Mouse (Mus musculus) olfactory bulb, adult 2 months (tissue): ENCODE measurements around the gene Gm10912.

ENCODE experiments used
- CTCF ChIP-seq: fragments of 200-500 bp; IDR thresholded peaks from 2 replicates; pipeline ENCODE4 v1.5.1; 2012; ENCODE audit warnings: low read depth, mild to moderate bottlenecking, low read length, moderate library complexity; ENCODE audit not compliant: insufficient read depth
- POLR2A ChIP-seq: fragments of 200-500 bp; IDR thresholded peaks from 2 replicates; pipeline ENCODE4 v1.6.1; 2012; ENCODE audit warnings: mild to moderate bottlenecking, low read depth, low read length, moderate library complexity; ENCODE audit not compliant: insufficient read depth

- TF ChIP-seq CTCF = no peak
- TF ChIP-seq POLR2A = no peak
These were observed 34.3 kb downstream of the Gm10912 start for GRCm38 (mm10) chr2:104099946-104100345.
